Mouse (Mus musculus): ENCODE data around the gene Cnr2.

Gene Cnr2

GRCm38 (mm10) chr4:135902606-135903242, 7.5 kb downstream of the Cnr2 start:
- CTCF ChIA-PET = interaction anchor here (1.7 kb wide), 1 partner anchor 16 kb away, joined by 5 read pairs; no protein-coding TSS in a partner anchor

- CTCF ChIA-PET = interaction anchor here (0.6 kb wide), 2 partner anchors 12 to 1316 kb away, joined by 3 read pairs; no protein-coding TSS in a partner anchor
These were observed 9.6 kb downstream of the Cnr2 start for GRCm38 (mm10) chr4:135904810-135905209.

- CTCF ChIA-PET = interaction anchor here (0.7 to 1.0 kb wide), 2 partner anchors 8 to 10 kb away, joined by 3 to 5 read pairs; no protein-coding TSS in a partner anchor
These were observed 11.4 kb downstream of the Cnr2 start for GRCm38 (mm10) chr4:135906633-135907032.

GRCm38 (mm10) chr4:135909326-135910066, 14.3 kb downstream of the Cnr2 start:
- CTCF ChIA-PET = interaction anchor here (0.5 to 1.7 kb wide), 4 partner anchors 14 to 140 kb away, joined by 3 to 7 read pairs (median 3); partner anchors contain the start of gene Cnr2

GRCm38 (mm10) chr4:135911531-135911930, 16.3 kb downstream of the Cnr2 start:
- CTCF ChIA-PET = interaction anchor here (1.0 to 1.8 kb wide), 2 partner anchors 11 to 15 kb away, joined by 3 to 5 read pairs; no protein-coding TSS in a partner anchor

GRCm38 (mm10) chr4:135912164-135912563, 17.0 kb downstream of the Cnr2 start:
- CTCF ChIA-PET = interaction anchor here (1.2 to 1.8 kb wide), 2 partner anchors 9 to 11 kb away, joined by 5 read pairs; partner anchors contain the start of gene Fuca1

- CTCF ChIA-PET = interaction anchor here (0.7 to 1.8 kb wide), 5 partner anchors 8 to 23 kb away, joined by 5 to 8 read pairs (median 5); partner anchors contain the start of genes Cnr2 and Fuca1
These were observed 17.6 kb downstream of the Cnr2 start for GRCm38 (mm10) chr4:135912835-135913234.

- CTCF ChIA-PET = interaction anchor here (0.7 to 1.7 kb wide), 4 partner anchors 8 to 24 kb away, joined by 5 to 8 read pairs (median 6); partner anchors contain the start of genes Cnr2 and Fuca1
These were observed 18.2 kb downstream of the Cnr2 start for GRCm38 (mm10) chr4:135913433-135913832.

GRCm38 (mm10) chr4:135918635-135919279, 23.6 kb downstream of the Cnr2 start:
- CTCF ChIA-PET = interaction anchor here (0.6 to 3.0 kb wide), 8 partner anchors 12 to 211 kb away, joined by 3 to 15 read pairs (median 5); partner anchors contain the start of gene Cnr2

- CTCF ChIA-PET = interaction anchor here (0.5 to 3.0 kb wide), 10 partner anchors 21 to 211 kb away, joined by 3 to 17 read pairs (median 6); partner anchors contain the start of gene Cnr2
These were observed 24.1 kb downstream of the Cnr2 start for GRCm38 (mm10) chr4:135919280-135919639.

- CTCF ChIA-PET = interaction anchor here (0.5 to 3.0 kb wide), 10 partner anchors 8 to 134 kb away, joined by 3 to 15 read pairs (median 4); partner anchors contain the start of gene Cnr2
These were observed 25.4 kb downstream of the Cnr2 start, which contains the start of gene Fuca1 for GRCm38 (mm10) chr4:135920304-135921241. Gene Fuca1, plus strand, starts transcription at chr4:135920735.

GRCm38 (mm10) chr4:135921257-135922120, 26.3 kb downstream of the Cnr2 start:
- CTCF ChIA-PET = interaction anchor here (0.6 to 3.0 kb wide), 7 partner anchors 9 to 133 kb away, joined by 3 to 15 read pairs (median 4); partner anchors contain the start of gene Cnr2

GRCm38 (mm10) chr4:135922190-135922589, 27.0 kb downstream of the Cnr2 start:
- CTCF ChIA-PET = interaction anchor here (1.9 kb wide), 1 partner anchor 9 kb away, joined by 5 read pairs; no protein-coding TSS in a partner anchor

- CTCF ChIA-PET = interaction anchor here (0.8 kb wide), 1 partner anchor 39 kb away, joined by 12 read pairs; no protein-coding TSS in a partner anchor
These were observed 29.2 kb downstream of the Cnr2 start for GRCm38 (mm10) chr4:135924418-135924817.

GRCm38 (mm10) chr4:135925341-135925740, 30.1 kb downstream of the Cnr2 start:
- CTCF ChIA-PET = no interaction called here

GRCm38 (mm10) chr4:135926195-135926808, 31.1 kb downstream of the Cnr2 start:
- CTCF ChIA-PET = no interaction called here

- CTCF ChIA-PET = interaction anchor here (0.6 kb wide), 1 partner anchor 106 kb away, joined by 5 read pairs; no protein-coding TSS in a partner anchor
These were observed 31.7 kb downstream of the Cnr2 start for GRCm38 (mm10) chr4:135926861-135927260.

- CTCF ChIA-PET = no interaction called here
These were observed 33.2 kb downstream of the Cnr2 start for GRCm38 (mm10) chr4:135928376-135928775.

All from spleen, embryonic (tissue).